In the genomic region with DNA sequence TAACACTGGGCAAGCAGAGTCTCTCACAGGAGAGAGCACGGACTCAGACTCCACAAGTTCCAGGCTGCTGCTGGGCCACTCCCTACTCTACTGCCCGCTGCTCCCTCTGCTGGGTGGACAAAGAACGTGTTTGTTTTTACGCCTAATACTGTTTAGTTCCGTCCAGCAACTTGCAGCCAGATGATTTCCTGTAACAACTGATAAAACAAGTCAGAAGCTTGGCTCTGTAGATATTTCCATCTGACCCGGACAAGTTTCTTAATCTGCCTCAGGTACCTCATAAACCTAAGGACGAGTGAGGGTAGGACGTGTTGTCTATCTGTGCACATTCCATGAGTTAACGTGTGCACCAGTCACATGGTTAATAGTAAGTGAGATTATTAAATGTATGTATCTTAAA, we compare ENCODE assay signal across 9 mouse cellular contexts. TPM values are rescaled to one million over a fixed set of nuclear protein-coding genes. Genes with fewer than 3 reads are reported as not detected.
A peak's percentile ranks its signal among the peaks of the same experiment; 100 is the strongest.
DNase-seq lines count a peak whose midpoint lies in the region; ATAC-seq and TF ChIP-seq lines count a peak whose summit lies in the region.
"Had no signal": no experiment of that assay in that cellular context is flagged by ENCODE, and none has a peak within 500 bp of the region (broad histone marks: within the 10 kb centered on the region; RNA-seq: fewer than 3 reads in every experiment).

No protein-coding gene starts in this region.

- ATAC-seq in heart, embryonic 16.5 days (replicated peaks; ENCODE audit: extremely low read depth, insufficient read depth, low FRiP score) = peak; percentile 55; the same call in 1 of the 2 replicates
- peak; percentile 98 for ATAC-seq in megakaryocyte, adult 5-6 weeks (ENCODE audit: poor library complexity, severe bottlenecking)

- peaks cover 26% of the 10 kb centered on the region for H3K36me3 ChIP-seq in heart, embryonic 16.5 days (ENCODE audit: control insufficient read depth, insufficient read depth)

- H3K4me1 ChIP-seq in heart, embryonic 16.5 days (ENCODE audit: control insufficient read depth, insufficient read depth, low read length) = peaks cover 21% of the 10 kb centered on the region

- H3K9me3 ChIP-seq in heart, embryonic 16.5 days (replicated peaks; ENCODE audit: control insufficient read depth, low read length) = no peaks in the 10 kb centered on the region

- H3K27me3 ChIP-seq in heart, embryonic 16.5 days (ENCODE audit: control insufficient read depth, insufficient read depth, low read length) = no peaks in the 10 kb centered on the region

- H3K27ac ChIP-seq in layer of hippocampus, adult 2 months = no peak overlapping the region
- H3K27ac ChIP-seq in heart, embryonic 16.5 days (ENCODE audit: low read length) = no peak overlapping the region
- H3K27ac ChIP-seq: macrophage had no signal

- peak; percentile 38 to 39 for DNase-seq in layer of hippocampus, adult 2 months (ENCODE audit: low spot score in 2 of 2)
- DNase-seq in layer of hippocampus, adult 9-11 months = no peak
- peak; percentile 59 for DNase-seq in MN1 (ENCODE audit: low spot score)
- peak; percentile 76 for DNase-seq in embryo, embryonic 10.5 days (ENCODE audit: low spot score)
- peak; percentile 45 for DNase-seq in large intestine, adult 2 months (ENCODE audit: low read depth, low spot score)
- DNase-seq in urinary bladder, adult 2 months (ENCODE audit: low spot score) = peak; percentile 28

- no peak overlapping the region for H3K9ac ChIP-seq in heart, embryonic 16.5 days (ENCODE audit: low read length)

- peak; percentile 79 for TF ChIP-seq CTCF in layer of hippocampus, adult 2 months (conservative IDR thresholded peaks at IDR 0.05)

- no peak overlapping the region for H3K4me2 ChIP-seq in heart, embryonic 16.5 days (ENCODE audit: low read depth, low read length)

- H3K4me3 ChIP-seq in layer of hippocampus, adult 2 months = no peak overlapping the region
- H3K4me3 ChIP-seq in heart, embryonic 16.5 days (ENCODE audit: low read length) = no peak overlapping the region

- WGBS in heart, embryonic 16.5 days = 32% methylated on average over 9 of the region's 9 CpGs
- WGBS in large intestine, adult 2 months = 22% methylated on average over 9 of the region's 9 CpGs

RNA-seq across cellular contexts. Expression of a gene that starts 10.4 kb away (rescaled TPM):
- total RNA-seq in layer of hippocampus, adult 2 months (2021) = 10 to 100 TPM; 49.5 to 51.5 TPM
- polyA plus RNA-seq in heart, embryonic 16.5 days (2015; fragmentation: Nextera tagmentation; extraction: Ambion mirVana) = 17.4 and 18.7 TPM in 2 replicates
- polyA plus RNA-seq in large intestine, adult 2 months (2012; rRNA removed) = 4.1 and 6.1 TPM in 2 replicates
- total RNA-seq in megakaryocyte, adult 5-6 weeks (2015) = 16.1 and 18.6 TPM in 2 replicates
- 32.2 and 58.1 TPM in 2 replicates for total RNA-seq in megakaryocyte, adult 5-6 weeks (2017)
- 10.4 and 14.2 TPM in 2 replicates for polyA plus RNA-seq in urinary bladder, adult 2 months (2012; rRNA removed)

RNA-seq across cellular contexts. Expression of a gene that starts 14.4 kb away (rescaled TPM):
- total RNA-seq in layer of hippocampus, adult 2 months (2021) = under 1 TPM; 0.56 to 0.59 TPM
- polyA plus RNA-seq in heart, embryonic 16.5 days (2015; fragmentation: Nextera tagmentation; extraction: Ambion mirVana) = 0.32 and 0.44 TPM in 2 replicates
- 0.17 and 0.52 TPM in 2 replicates for polyA plus RNA-seq in large intestine, adult 2 months (2012; rRNA removed)
- not detected in 2 replicates for total RNA-seq in megakaryocyte, adult 5-6 weeks (2015)
- 0.07 TPM in 1 of 2 replicates, not detected in the other for total RNA-seq in megakaryocyte, adult 5-6 weeks (2017)
- polyA plus RNA-seq in urinary bladder, adult 2 months (2012; rRNA removed) = 0.03 and 0.06 TPM in 2 replicates
- polyA plus RNA-seq: macrophage had no signal
